Mouse (Mus musculus) cortical plate, adult 2 months (tissue): ENCODE data around the gene Gm17949.

Source experiments
- CTCF ChIP-seq: fragments of 200-500 bp; IDR thresholded peaks from 2 replicates; pipeline ENCODE4 v1.5.1; 2011; ENCODE audit warnings: mild to moderate bottlenecking, control low read depth, low read length; ENCODE audit not compliant: insufficient read depth; ENCODE audit errors: extremely low read depth
- POLR2A ChIP-seq: fragments of 200-500 bp; IDR thresholded peaks from 2 replicates; pipeline ENCODE4 v1.6.1; 2011; ENCODE audit warnings: mild to moderate bottlenecking, low read length, control low read depth; ENCODE audit not compliant: insufficient read depth; ENCODE audit errors: extremely low read depth

- no peak for TF ChIP-seq POLR2A
- no peak for TF ChIP-seq CTCF
These were observed 29.3 kb upstream of the Gm17949 start, which contains the start of gene Acer1 for GRCm38 (mm10) chr17:56982013-56982412.
